Mouse (Mus musculus) G1E (cell line): ENCODE results near the gene Pdcd2l.

Experiments
- CTCF ChIP-seq: IDR thresholded peaks from 2 replicates; pipeline ENCODE4 v1.5.1; 2012; ENCODE audit warnings: low read depth, low read length, inconsistent platforms, mixed read lengths
- GATA1 ChIP-seq: IDR thresholded peaks from 2 replicates; pipeline ENCODE4 v1.6.1; 2012; ENCODE audit warnings: borderline replicate concordance, low read length, inconsistent platforms, mixed read lengths
- POLR2AphosphoS5 ChIP-seq: IDR thresholded peaks from 2 replicates; pipeline ENCODE4 v1.6.1; 2012; ENCODE audit warnings: low read depth, low read length, inconsistent platforms; ENCODE audit not compliant: insufficient replicate concordance
- TAL1 ChIP-seq: conservative IDR thresholded peaks from 2 replicates; pipeline ENCODE4 v1.6.1; 2012; ENCODE audit warnings: low read depth, low read length, inconsistent platforms, mixed read lengths

DNA sequence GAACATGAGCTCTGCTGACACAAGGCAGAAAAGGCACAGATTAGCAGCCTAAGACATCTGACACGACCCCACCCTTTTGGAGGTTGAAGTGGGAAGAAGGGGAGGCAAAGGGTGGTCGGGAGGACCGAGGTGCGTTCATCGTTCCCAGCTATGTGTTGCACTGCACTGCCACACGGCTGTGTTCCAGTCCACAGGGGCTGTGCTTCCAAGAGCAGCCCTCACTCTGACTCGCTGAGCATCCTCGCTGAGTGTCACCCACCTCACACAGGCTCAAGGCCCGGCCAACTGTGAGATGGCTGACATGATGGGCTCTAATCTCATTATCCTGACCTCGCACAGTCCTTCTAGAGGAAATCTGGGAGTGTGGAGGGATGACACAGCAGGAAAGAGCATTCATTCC, 20.0 kb upstream of the Pdcd2l start:
- TF ChIP-seq CTCF: no peak
- TF ChIP-seq POLR2AphosphoS5: no peak
- no peak for TF ChIP-seq GATA1
- TF ChIP-seq TAL1: no peak
